Mouse (Mus musculus) macrophage (primary cell): ENCODE data around the gene Prss53. TPM values are rescaled to one million over a fixed set of nuclear protein-coding genes. Genes with fewer than 3 reads are reported as not detected.

ENCODE experiments used
- H3K27ac ChIP-seq: fragments of 350-480 bp; formaldehyde crosslinking; 2 replicates; pipeline ENCODE4 v1.9.0; 2021
- H3K36me3 ChIP-seq: fragments of 350-480 bp; formaldehyde crosslinking; 2 replicates; pipeline ENCODE4 v1.9.0; 2021; ENCODE audit errors: inconsistent target
- H3K4me3 ChIP-seq: fragments of 350-480 bp; formaldehyde crosslinking; 2 replicates; pipeline ENCODE4 v1.9.0; 2021; ENCODE audit errors: inconsistent target
- H3K79me2 ChIP-seq: fragments of 350-480 bp; formaldehyde crosslinking; 2 replicates; pipeline ENCODE4 v1.9.0; 2021; ENCODE audit errors: inconsistent target
- WGBS: methylation state at CpG from one replicate; pipeline ENCODE4 v1.1.7; 2026; ENCODE audit warnings: inconsistent platforms; ENCODE audit not compliant: missing documents; 5-methylcytosine and 5-hydroxymethylcytosine counted together
- polyA plus RNA-seq: library from polyadenylated mRNA; stranded (reverse); fragments of 250-400 nt; gene quantifications from 3 replicates; pipeline ENCODE4 v1.2.4, GENCODE M21; 2018; ENCODE audit warnings: inconsistent platforms
- total RNA-seq, 78 experiments: library from RNA; depleted of rRNA; stranded (reverse); fragments of 250-400 nt; gene quantifications; 1 replicate in 9 of 78; 2 replicates in 24 of 78; 3 replicates in 43 of 78; 4 replicates in 2 of 78; pipeline ENCODE4 v1.2.4; 2018; ENCODE audit warnings: inconsistent platforms in 56 of 78

Gene Prss53
- total RNA-seq (2018; cell fraction: chromatin; rRNA removed): 1 to 10 TPM in 6 of 26 experiments, under 1 TPM in 12, not detected in 8; 0.25 to 2.2 (median 0.86) TPM
- total RNA-seq (2018; cell fraction: cytosol; rRNA removed): under 1 TPM in 11 of 26 experiments, not detected in 15; 0.04 to 0.11 (median 0.07) TPM
- under 1 TPM in 10 of 26 experiments, not detected in 16; 0.28 to 0.99 (median 0.66) TPM for total RNA-seq (2018; cell fraction: nucleus; rRNA removed)
- polyA plus RNA-seq: 0.13 TPM in 1 of 3 replicates, not detected in the others

- Histone ChIP-seq H3K4me3 (no peak within 1 kb of the TSS), H3K79me2 (no peaks in the 10 kb centered on the region; the same call in 1 of the 2 replicates), H3K36me3 (peaks cover 41% of the 10 kb centered on the region), H3K27ac (no peak within 1 kb of the TSS)
- 93% methylated on average over 4 of the region's 4 CpGs for WGBS
Observed at GRCm38 (mm10) chr7:127890798-127891197, at the start of gene Prss53. Prss53 (minus strand) TSS chr7:127890970.

- H3K27ac ChIP-seq: no peak overlapping the region
- no peaks in the 10 kb centered on the region for H3K36me3 ChIP-seq
- WGBS: 72% methylated on average over 18 of the region's 18 CpGs
- H3K4me3 ChIP-seq: peak overlapping the region; percentile 23
- H3K79me2 ChIP-seq: no peaks in the 10 kb centered on the region
Observed at GRCm38 (mm10) chr7:127936216-127936884, 45.6 kb upstream of the Prss53 start.

- Histone ChIP-seq H3K27ac (no peak overlapping the region), H3K36me3 (no peaks in the 10 kb centered on the region), H3K4me3 (peak overlapping the region; percentile 23), H3K79me2 (no peaks in the 10 kb centered on the region)
- WGBS: 1% methylated on average over 29 of the region's 38 CpGs
Observed at GRCm38 (mm10) chr7:127935748-127936159, 45.0 kb upstream of the Prss53 start.

GRCm38 (mm10) chr7:127935028-127935722 lies 44.4 kb upstream of the Prss53 start:
- H3K36me3 ChIP-seq: no peaks in the 10 kb centered on the region
- H3K27ac ChIP-seq: peak overlapping the region; percentile 53
- no peak overlapping the region for H3K4me3 ChIP-seq
- WGBS: 7% methylated on average over 31 of the region's 32 CpGs
- no peaks in the 10 kb centered on the region for H3K79me2 ChIP-seq

GRCm38 (mm10) chr7:127934075-127934474 lies 43.3 kb upstream of the Prss53 start:
- Histone ChIP-seq H3K36me3 (no peaks in the 10 kb centered on the region), H3K79me2 (no peaks in the 10 kb centered on the region), H3K4me3 (no peak overlapping the region), H3K27ac (no peak overlapping the region)
- WGBS: 92% methylated on average over 5 of the region's 5 CpGs

GRCm38 (mm10) chr7:127932273-127933031 lies 41.7 kb upstream of the Prss53 start:
- Histone ChIP-seq H3K4me3 (no peak overlapping the region), H3K79me2 (no peaks in the 10 kb centered on the region), H3K27ac (no peak overlapping the region), H3K36me3 (no peaks in the 10 kb centered on the region)
- 86% methylated on average over 13 of the region's 13 CpGs for WGBS

GRCm38 (mm10) chr7:127931351-127932135 lies 40.8 kb upstream of the Prss53 start:
- 51% methylated on average over 12 of the region's 13 CpGs for WGBS
- Histone ChIP-seq H3K27ac (no peak overlapping the region), H3K36me3 (no peaks in the 10 kb centered on the region), H3K79me2 (no peaks in the 10 kb centered on the region), H3K4me3 (no peak overlapping the region)

- H3K79me2 ChIP-seq: no peaks in the 10 kb centered on the region
- peaks cover 4% of the 10 kb centered on the region; the same call in 1 of the 2 replicates for H3K36me3 ChIP-seq
- WGBS: 93% methylated on average over 5 of the region's 5 CpGs
- H3K4me3 ChIP-seq: no peak overlapping the region
- no peak overlapping the region for H3K27ac ChIP-seq
Observed at GRCm38 (mm10) chr7:127930636-127931035, 39.9 kb upstream of the Prss53 start.

GRCm38 (mm10) chr7:127929923-127930322 lies 39.2 kb upstream of the Prss53 start, which contains the start of gene Prss8:
Prss8 (minus strand) TSS chr7:127930104.
- Histone ChIP-seq H3K27ac (no peak within 1 kb of the TSS), H3K4me3 (no peak within 1 kb of the TSS), H3K79me2 (no peaks in the 10 kb centered on the region), H3K36me3 (peaks cover 9% of the 10 kb centered on the region; the same call in 1 of the 2 replicates)
- WGBS: 80% methylated on average over 5 of the region's 6 CpGs

- peaks cover 15% of the 10 kb centered on the region; the same call in 1 of the 2 replicates for H3K36me3 ChIP-seq
- WGBS: 97% methylated on average over 5 of the region's 5 CpGs
- H3K4me3 ChIP-seq: no peak overlapping the region
- H3K27ac ChIP-seq: no peak overlapping the region
- H3K79me2 ChIP-seq: no peaks in the 10 kb centered on the region
Observed at GRCm38 (mm10) chr7:127928596-127928995, 37.8 kb upstream of the Prss53 start.

- no peaks in the 10 kb centered on the region for H3K79me2 ChIP-seq
- H3K27ac ChIP-seq: no peak overlapping the region
- WGBS: 100% methylated on average over 2 of the region's 11 CpGs
- H3K4me3 ChIP-seq: no peak overlapping the region
- peaks cover 15% of the 10 kb centered on the region; the same call in 1 of the 2 replicates for H3K36me3 ChIP-seq
Observed at GRCm38 (mm10) chr7:127927726-127928125, 37.0 kb upstream of the Prss53 start.

GRCm38 (mm10) chr7:127926846-127927245 lies 36.1 kb upstream of the Prss53 start:
- H3K27ac ChIP-seq: no peak overlapping the region
- H3K36me3 ChIP-seq: peaks cover 15% of the 10 kb centered on the region; the same call in 1 of the 2 replicates
- 99% methylated on average over 11 of the region's 11 CpGs for WGBS
- no peaks in the 10 kb centered on the region for H3K79me2 ChIP-seq
- H3K4me3 ChIP-seq: no peak overlapping the region

- Histone ChIP-seq H3K4me3 (no peak overlapping the region), H3K79me2 (no peaks in the 10 kb centered on the region), H3K27ac (no peak overlapping the region), H3K36me3 (peaks cover 15% of the 10 kb centered on the region; the same call in 1 of the 2 replicates)
- 96% methylated on average over 8 of the region's 8 CpGs for WGBS
Observed at GRCm38 (mm10) chr7:127926066-127926465, 35.3 kb upstream of the Prss53 start.
